Mouse (Mus musculus): ENCODE measurements at regions not wholly inside any gene's neighbourhood (a gene's known extent, or its start where the extent isn't known, plus 50 kb on each side); places are given as distances from the start of the nearest gene placed in this dataset.

- TF ChIP-seq CTCF (IDR thresholded peaks at IDR 0.05) (no peak), EP300 (IDR thresholded peaks at IDR 0.05) (no peak)
These were observed 3791.9 kb downstream of the 9330182O14Rik start for GRCm38 (mm10) chr15:43926034-43926433.
